Mouse (Mus musculus) gastrocnemius, postnatal 4 days (tissue): ENCODE results near the gene Samd11. TPM values are rescaled to one million over a fixed set of nuclear protein-coding genes. Genes with fewer than 3 reads are reported as not detected.

Experiments
- DNase-seq, 2 experiments: peaks; one replicate each; pipeline ENCODE4 v3.0.0; 2021 to 2022; ENCODE audit warnings: low spot score in 2 of 2, mixed read lengths in 2 of 2
- microRNA-seq: library from miRNA; unstranded; fragments of <30 nt; microRNA quantifications from one replicate; pipeline ENCODE4 v1.2.0, GENCODE M21; 2021
- total RNA-seq, 2 experiments: library from RNA; stranded (reverse); gene quantifications; 2 replicates each; pipeline ENCODE4 v1.2.3; 2021

Gene Samd11
- total RNA-seq, 2 experiments from 2014 or later: 0.10 to 0.26 TPM

DNA sequence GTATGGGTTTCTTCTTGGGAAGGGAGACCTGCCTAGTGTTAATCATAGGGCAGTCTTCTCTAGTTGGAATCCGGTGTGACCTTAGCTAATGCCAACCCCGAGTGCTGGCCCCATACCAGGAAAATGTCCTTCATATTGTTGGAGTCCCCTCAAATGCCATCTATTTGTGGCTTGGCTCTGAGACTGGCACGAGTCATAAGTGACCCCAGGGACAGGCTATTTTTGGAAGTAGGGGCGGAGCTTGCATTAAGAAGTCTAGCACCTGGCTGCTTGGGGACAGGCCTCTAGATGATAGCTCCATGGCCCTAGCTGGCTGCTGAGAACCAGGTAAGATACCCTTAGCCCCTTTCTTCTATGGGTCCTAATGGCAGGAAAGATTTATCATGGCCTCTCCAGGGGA lies 39.8 kb downstream of the Samd11 start, which contains the start of gene Perm1:
Perm1 (plus strand) TSS at position 220 of the 400 bp plus-strand sequence.
- DNase-seq: no peak

DNA sequence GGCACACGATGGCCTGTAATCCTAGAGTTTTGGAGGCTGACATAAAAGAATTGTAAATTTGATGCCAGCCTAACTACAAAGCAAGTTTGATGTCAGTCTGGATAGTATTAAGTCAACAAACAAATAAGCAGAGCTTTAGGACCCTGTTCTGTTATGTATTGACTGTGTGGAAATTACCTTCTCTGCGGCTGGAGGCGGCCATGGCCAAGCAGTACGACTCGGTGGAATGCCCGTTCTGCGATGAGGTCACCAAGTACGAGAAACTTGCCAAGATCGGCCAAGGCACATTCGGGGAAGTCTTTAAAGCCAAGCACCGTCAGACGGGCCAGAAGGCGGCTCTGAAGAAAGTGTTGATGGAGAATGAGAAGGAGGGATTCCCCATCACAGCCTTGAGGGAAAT lies 42.3 kb downstream of the Samd11 start:
- DNase-seq: no peak

DNA sequence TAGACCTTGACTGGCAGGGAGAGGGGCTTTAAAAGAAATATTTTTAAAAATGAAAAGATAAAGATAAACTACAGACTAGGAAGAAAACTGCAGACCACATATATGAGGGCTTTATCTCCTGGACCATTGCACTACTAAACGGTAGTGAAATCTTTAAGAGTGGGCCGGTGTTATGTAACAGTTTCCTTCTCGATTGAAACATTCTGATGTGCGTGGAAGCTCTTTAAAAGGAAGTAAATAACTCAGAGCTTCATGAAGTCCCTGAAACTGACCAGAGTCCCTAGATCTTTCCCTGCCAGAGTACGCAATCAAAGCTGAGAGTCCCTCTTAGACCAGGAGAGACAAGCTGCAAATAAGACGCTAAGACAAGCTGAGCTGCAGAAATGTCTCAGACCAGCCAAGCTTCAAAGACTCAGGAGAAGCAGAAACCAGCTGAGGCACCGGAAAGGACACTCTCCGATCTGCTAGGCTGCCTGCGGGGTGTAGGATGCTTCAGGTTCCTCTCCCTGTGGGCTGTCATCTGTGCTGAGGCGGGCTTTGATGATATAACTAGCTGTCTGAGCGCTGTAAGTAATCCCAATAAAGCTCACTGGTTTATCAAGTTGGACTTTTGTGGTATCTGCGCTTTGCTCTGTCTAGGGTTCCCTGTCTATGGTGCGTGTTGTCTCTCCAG lies 45.4 kb downstream of the Samd11 start:
- DNase-seq: no peak

DNA sequence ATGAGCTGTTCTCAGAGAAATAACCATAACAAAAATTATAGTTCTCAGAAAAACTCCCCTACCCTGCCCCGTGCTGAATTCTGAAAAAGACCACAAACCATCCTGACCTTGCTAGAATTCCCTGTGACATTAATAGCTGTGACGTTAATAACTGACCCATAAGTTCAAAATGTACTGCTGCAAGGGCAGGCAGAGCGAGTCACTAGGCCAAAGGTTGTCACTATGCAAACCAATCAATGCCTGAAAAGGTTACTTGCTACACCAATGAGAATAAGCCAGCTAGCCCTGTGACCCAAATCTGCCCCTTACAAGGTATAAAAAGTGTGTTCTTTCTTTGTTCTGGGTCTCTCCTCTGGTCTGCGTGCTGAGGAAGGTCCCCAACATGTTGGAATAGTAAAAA lies 46.6 kb downstream of the Samd11 start:
- no peak for DNase-seq

DNA sequence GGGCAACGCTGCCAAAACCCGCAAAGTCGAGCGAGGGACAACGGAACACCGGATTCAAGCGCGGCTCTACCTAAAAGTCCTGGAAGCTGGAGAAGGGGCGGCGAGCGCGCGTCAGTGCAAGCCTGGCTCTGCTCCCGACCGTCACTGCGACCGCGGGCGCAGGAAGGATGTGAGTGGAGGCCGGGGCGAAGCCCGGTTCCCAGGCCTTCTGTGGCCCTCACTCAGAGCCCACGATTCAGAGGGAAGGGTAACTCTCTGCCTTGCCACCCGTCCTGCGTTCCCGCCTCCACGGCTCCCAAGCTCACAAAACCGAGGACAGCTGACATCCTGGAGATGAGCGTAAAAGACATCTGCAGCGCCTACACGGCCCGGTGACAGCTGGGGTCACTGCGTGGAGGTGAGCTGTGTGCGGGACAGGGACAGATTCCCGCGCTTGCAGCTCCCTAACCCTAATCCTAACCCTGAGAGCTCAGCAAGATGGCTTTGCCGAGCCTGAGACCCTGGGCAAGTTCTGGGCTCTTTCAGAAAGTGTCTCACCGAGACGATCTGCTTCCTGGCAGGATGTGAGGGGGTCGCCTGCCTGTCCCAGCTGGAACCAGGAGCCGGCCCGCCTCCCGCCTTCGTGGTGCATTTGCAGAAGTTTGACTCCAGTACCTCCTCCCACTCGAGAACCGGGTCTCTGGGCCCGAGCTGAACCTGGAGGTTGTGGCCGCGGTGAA lies 51.9 kb downstream of the Samd11 start:
- DNase-seq: no peak

DNA sequence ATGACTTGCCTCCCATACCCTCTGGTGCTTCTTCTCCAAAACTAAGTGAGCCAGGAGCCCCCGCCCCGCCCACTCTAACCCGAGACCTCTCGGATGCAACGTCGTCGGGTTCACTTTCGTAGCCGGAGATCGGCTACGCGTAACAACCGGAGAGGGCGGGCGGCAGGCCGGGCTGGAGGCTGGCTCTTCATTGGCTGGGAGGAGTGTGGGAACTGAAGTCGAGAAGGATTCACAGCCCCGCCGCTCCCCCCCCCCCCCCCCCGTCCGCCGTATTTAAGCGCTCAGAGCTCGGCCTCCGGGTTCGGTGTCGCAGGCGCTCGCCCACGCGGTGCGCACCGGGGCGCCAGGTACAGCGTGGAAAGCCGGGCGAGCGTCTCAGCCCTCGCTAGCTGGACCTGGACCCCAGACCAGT lies 52.5 kb downstream of the Samd11 start, which contains the start of gene AW011738:
AW011738 (plus strand) TSS at position 304 of the 412 bp plus-strand sequence.
- peak in 1 of 2 experiments; percentile 63 for DNase-seq

DNA sequence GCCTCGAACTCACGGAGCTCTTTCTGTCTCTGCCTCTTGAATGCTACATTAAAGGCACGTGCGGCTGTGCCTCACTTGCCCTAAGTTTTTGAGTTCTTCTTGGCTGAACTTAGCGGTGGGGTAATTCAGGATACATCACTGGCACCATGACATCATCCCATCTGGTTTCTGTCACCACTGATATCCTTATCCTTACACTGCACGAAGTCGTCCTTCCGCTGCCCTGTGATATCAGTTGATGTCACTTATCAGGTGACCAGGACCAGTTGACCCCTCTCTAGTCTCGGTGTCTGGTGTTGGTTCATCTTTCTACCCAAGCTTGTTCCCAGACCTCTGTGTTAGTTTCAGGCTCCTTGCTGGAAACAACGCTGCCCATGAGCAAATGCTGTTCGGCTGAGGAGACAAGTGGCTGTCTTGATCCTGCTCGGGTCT lies 53.0 kb downstream of the Samd11 start:
- DNase-seq: no peak

DNA sequence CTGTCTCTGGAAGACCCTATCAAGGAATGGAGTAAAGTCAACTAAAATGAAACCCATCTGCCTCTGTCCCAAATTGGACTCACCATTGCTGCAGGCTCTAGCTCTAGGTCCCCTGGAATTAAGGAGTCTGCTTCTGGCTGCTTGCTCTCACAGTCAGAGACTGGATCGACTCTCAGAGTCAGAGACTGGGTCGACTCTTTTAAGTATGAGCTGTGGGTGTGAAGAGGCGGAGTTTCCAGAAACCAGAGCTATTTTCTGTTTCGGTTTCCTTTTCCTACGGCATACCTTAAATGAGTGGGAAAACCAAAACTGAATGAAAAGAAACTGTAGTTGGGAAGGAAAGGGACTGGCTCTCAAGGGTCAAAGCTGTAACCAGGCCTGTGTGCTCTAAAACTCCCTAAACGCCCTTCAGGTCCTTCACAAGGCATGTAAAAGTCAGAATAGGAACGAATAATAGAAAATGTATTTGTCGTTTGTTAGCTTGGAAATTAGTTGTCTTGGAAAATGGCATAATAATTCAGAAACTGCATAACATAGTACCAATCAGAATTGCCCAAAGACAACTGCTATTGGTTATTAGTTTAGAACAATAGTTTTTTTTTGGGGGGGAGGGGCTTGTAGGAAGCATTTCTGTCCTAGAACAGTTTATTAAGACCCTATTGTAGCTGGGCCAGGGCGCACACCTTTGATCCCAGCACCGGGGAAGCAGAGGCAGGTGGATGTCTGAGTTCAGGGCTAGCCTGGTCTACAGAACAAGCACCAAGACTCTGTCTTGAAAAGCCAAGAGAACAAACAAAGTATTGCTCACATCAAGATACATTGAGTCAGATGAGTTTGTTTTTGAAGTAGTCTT lies 54.6 kb downstream of the Samd11 start, which contains the start of gene Isg15:
Isg15 (minus strand) TSS at position 196 of the 853 bp plus-strand sequence.
- no peak for DNase-seq

DNA sequence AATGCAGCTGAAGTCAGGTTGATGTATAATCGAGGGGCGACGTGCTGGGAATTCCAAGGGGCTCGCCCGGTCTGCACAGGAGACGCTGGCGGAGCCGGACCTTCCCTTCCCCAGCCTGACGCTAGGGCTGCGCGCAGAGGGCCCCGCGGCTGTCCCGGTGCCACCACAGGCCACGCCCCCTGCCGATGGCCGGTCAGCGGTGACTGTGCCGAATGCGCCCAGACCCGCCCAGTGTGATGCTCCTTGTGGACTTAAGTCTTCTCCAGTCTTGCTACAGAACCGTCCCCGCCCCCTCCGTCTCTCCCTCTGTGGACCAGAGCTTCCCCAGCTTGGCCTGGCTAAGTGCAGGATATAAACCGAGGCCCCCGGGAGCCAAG lies 57.6 kb downstream of the Samd11 start:
- DNase-seq: peak; percentile 83 to 91

DNA sequence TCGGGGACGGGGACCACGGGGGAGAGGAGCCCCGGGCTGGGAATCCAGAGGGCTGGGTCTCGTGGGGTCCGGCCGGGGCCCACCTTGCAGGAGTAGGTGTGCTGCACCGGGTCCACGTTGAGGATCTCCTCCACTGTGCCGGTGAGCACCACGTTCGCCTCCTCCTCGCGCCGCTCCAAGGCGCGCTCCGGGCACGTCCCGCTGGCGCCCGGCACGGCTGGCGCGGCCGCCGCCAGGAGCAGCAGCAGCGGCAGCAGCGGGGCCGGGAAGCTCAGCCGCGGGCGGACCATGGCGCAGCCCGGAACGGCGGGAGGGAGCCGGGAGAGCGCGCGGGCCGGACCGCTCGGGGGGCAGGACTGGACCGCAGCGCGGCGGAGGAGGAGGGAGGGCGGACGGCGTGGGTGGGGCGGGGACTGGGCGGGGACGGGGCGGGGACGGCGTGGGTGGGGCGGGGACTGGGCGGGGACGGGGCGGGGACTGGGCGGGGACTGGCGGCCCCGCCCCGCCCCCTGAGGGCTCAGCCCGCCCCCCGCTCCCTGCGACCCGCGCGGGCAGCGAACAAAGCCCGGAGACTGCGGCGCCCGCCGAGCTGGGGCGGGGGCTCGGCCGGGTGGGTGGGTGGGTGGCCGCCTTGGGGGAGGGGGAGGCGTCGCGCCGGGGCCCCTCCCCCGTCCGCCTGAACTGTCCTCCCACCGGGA lies 58.2 kb downstream of the Samd11 start, which contains the start of gene Agrn:
Agrn (minus strand) TSS at position 358 of the 698 bp plus-strand sequence.
- peak; percentile 63 to 72 for DNase-seq

Small RNAs within 50 kb of the gene (microRNA-seq; reads per million reads assigned to microRNA genes)
- 0.85 reads per million for gene Mir7658

Other genes starting within 250 kb of the Samd11 start
- gene Tnfrsf4, start 241.8 kb downstream of the Samd11 start, total RNA-seq: 1 to 10 TPM in 1 of 2 experiments, under 1 TPM in 1; 0.93 to 1.4 TPM
- gene Tnfrsf18, start 229.5 kb downstream of the Samd11 start, total RNA-seq: under 1 TPM; 0.62 to 0.66 TPM
- not detected for gene Ttll10, start 196.2 kb downstream of the Samd11 start, total RNA-seq
- 10 to 100 TPM in 1 of 2 experiments, 1 to 10 TPM in 1; 9.8 to 12.1 TPM for gene 9430015G10Rik, start 145.7 kb downstream of the Samd11 start, total RNA-seq
- gene Rnf223, start 125.1 kb downstream of the Samd11 start, total RNA-seq: under 1 TPM; 0.25 to 0.26 TPM
- 10 to 100 TPM; 53.2 to 57.1 TPM for gene Agrn, start 58.2 kb downstream of the Samd11 start, total RNA-seq
- under 1 TPM in 1 of 2 experiments, not detected in 1; 0.49 TPM for gene Isg15, start 54.8 kb downstream of the Samd11 start, total RNA-seq
- 1 to 10 TPM; 3.6 to 4.1 TPM for gene AW011738, start 52.4 kb downstream of the Samd11 start, total RNA-seq
- 10 to 100 TPM; 30.8 to 32.7 TPM for gene Perm1, start 39.8 kb downstream of the Samd11 start, total RNA-seq
- gene Plekhn1, start 20.8 kb downstream of the Samd11 start, total RNA-seq: 10 to 100 TPM; 11.5 to 12.2 TPM
- gene Noc2l, start 19.6 kb downstream of the Samd11 start, total RNA-seq: 10 to 100 TPM; 30.4 to 31.0 TPM
- gene Vmn2r-ps159, start 75.4 kb upstream of the Samd11 start, total RNA-seq: not detected